Mouse (Mus musculus): ENCODE results near the gene Ccer1. TPM values are rescaled to one million over a fixed set of nuclear protein-coding genes. Genes with fewer than 3 reads are reported as not detected.
"Not testable (repeated sequence)": the region's sequence is repeated elsewhere in the genome, so short reads cannot be mapped to it uniquely, and the experiment has no call there.

The Ccer1 gene
- polyA plus RNA-seq, 1 experiment = not detected

DNA sequence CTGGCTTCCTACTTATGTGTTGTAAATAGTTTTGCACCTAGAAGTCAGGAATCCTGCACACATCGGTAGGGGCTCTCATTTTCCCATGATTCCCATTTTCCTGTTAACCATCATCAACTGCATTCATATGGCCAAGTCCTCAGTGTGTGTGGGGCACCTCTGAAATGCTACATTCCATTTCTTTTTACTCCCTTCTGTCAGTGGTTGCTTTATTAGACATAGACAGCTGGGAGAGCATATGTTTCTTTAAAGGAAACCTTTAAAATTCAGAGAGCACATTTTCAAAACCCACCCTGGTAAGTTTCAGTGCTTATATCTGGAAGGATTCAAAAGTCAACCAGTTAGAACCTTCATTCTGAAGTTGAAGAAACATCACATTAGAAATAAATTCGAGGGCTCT, 25.2 kb downstream of the Ccer1 start:
- TF ChIP-seq CTCF (IDR thresholded peaks at IDR 0.05; ENCODE audit: control insufficient read depth, insufficient read depth, low read length) (no peak), POLR2A (IDR thresholded peaks at IDR 0.05; ENCODE audit: borderline replicate concordance, control insufficient read depth, low read depth, low read length) (no peak)
- Histone ChIP-seq H3K4me3 (replicated peaks; ENCODE audit: control insufficient read depth, low read depth, low read length) (no peak overlapping the region), H3K27ac (ENCODE audit: control insufficient read depth, insufficient read depth, low read depth, low read length, poor library complexity) (no peak overlapping the region), H3K4me1 (ENCODE audit: control insufficient read depth, insufficient read depth, low read length) (no peaks in the 10 kb centered on the region)
- WGBS = 55% methylated on average over 2 of the region's 2 CpGs

DNA sequence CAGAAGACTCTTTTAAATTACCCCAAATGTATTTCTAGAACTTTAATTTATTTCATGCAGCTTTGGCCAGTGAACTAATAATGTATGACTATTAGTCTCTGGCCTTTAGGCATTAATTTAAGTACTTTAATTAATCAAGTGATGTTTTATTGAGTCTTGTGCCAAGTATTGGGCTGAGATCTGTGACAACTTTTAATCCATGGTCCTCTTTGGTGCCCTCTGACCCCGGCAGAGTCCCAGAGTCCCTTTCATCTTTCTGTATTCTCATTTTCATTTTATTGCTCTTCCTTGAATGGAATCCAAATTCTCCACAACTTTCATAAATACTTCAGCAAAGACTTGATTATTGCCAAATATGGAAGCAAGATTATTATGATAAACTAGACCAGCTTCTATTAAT, 27.8 kb downstream of the Ccer1 start:
- WGBS = 81% methylated on average over 1 of the region's 1 CpGs
- Histone ChIP-seq H3K4me1 (ENCODE audit: control insufficient read depth, insufficient read depth, low read length) (no peaks in the 10 kb centered on the region), H3K27ac (ENCODE audit: control insufficient read depth, insufficient read depth, low read depth, low read length, poor library complexity) (no peak overlapping the region), H3K4me3 (replicated peaks; ENCODE audit: control insufficient read depth, low read depth, low read length) (no peak overlapping the region)
- TF ChIP-seq POLR2A (IDR thresholded peaks at IDR 0.05; ENCODE audit: borderline replicate concordance, control insufficient read depth, low read depth, low read length) (no peak), CTCF (IDR thresholded peaks at IDR 0.05; ENCODE audit: control insufficient read depth, insufficient read depth, low read length) (no peak)

DNA sequence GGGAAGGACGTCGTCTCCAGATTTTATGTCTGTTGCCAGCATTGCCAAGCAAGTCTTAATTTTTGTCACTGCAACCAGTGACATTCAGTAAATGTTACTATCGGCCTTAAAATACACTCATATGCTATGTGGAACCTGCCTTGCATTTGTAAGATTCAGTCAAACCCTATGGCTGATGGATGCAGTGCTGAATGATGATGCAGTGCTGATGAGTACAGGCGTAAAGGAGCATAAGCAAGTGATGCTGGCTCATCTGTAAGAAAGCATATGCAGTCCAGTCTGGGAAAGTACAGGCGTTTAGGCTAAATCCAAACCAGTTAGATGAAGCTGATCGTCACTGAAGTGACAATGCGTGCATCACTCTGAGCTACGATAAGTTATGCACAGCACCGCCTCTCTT, 29.9 kb downstream of the Ccer1 start:
- Histone ChIP-seq H3K27ac (ENCODE audit: control insufficient read depth, insufficient read depth, low read depth, low read length, poor library complexity) (no peak overlapping the region), H3K4me1 (ENCODE audit: control insufficient read depth, insufficient read depth, low read length) (no peaks in the 10 kb centered on the region), H3K4me3 (replicated peaks; ENCODE audit: control insufficient read depth, low read depth, low read length) (no peak overlapping the region)
- WGBS = 85% methylated on average over 9 of the region's 9 CpGs
- no peak for TF ChIP-seq CTCF (IDR thresholded peaks at IDR 0.05; ENCODE audit: control insufficient read depth, insufficient read depth, low read length)
- TF ChIP-seq POLR2A (IDR thresholded peaks at IDR 0.05; ENCODE audit: borderline replicate concordance, control insufficient read depth, low read depth, low read length) = no peak

DNA sequence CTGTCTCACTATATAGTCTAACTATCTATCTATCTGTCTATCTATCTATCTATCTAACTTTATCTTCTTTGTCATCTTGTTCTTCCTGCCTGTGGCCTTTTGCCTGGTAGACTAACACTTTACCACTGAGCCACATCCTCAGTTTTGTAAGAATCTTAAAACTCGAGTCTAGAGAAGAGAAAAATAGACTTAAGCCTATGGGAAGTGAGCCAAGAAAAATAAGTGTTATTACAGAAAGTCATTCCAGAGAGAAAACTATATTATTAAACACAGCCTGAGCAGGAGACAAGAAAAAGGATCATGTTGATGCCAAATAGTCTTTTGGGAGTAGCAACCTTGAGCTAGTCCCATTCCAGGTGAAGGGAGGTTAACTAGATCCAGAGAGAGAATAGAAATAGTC, 33.1 kb downstream of the Ccer1 start:
- no peaks in the 10 kb centered on the region for H3K4me1 ChIP-seq (ENCODE audit: control insufficient read depth, insufficient read depth, low read length)

GRCm38 (mm10) chr10:97726655-97727054, 33.8 kb downstream of the Ccer1 start, which contains the start of gene C030005K15Rik:
Gene C030005K15Rik, minus strand, starts transcription at chr10:97726755.
- H3K4me3 ChIP-seq (replicated peaks; ENCODE audit: control insufficient read depth, low read depth, low read length); H3K4me1 ChIP-seq (ENCODE audit: control insufficient read depth, insufficient read depth, low read length); H3K27ac ChIP-seq (ENCODE audit: control insufficient read depth, insufficient read depth, low read depth, low read length, poor library complexity): not testable (repeated sequence)

More for the DNA sequence above, 33.1 kb downstream of the Ccer1 start:
- Histone ChIP-seq H3K27ac (ENCODE audit: control insufficient read depth, insufficient read depth, low read depth, low read length, poor library complexity) (no peak overlapping the region), H3K4me3 (replicated peaks; ENCODE audit: control insufficient read depth, low read depth, low read length) (no peak overlapping the region)
- TF ChIP-seq POLR2A (IDR thresholded peaks at IDR 0.05; ENCODE audit: borderline replicate concordance, control insufficient read depth, low read depth, low read length) (no peak), CTCF (IDR thresholded peaks at IDR 0.05; ENCODE audit: control insufficient read depth, insufficient read depth, low read length) (no peak)
- 22% methylated on average over 1 of the region's 1 CpGs for WGBS

Other genes with a start within 250 kb of the Ccer1 start
- gene Dcn, start 213.4 kb upstream of the Ccer1 start, polyA plus RNA-seq (2011; ENCODE audit: insufficient read depth, insufficient read length, low replicate concordance, missing spikeins) = 6.1 and 19.8 TPM in 2 replicates
- 5.8 and 11.6 TPM in 2 replicates for gene Lum, start 127.9 kb upstream of the Ccer1 start, polyA plus RNA-seq (2011; ENCODE audit: insufficient read depth, insufficient read length, low replicate concordance, missing spikeins)
- not detected in 2 replicates for gene Kera, start 86.2 kb upstream of the Ccer1 start, polyA plus RNA-seq (2011; ENCODE audit: insufficient read depth, insufficient read length, low replicate concordance, missing spikeins)
- not detected in 2 replicates for gene Epyc, start 49.0 kb upstream of the Ccer1 start, polyA plus RNA-seq (2011; ENCODE audit: insufficient read depth, insufficient read length, low replicate concordance, missing spikeins)
- gene C030005K15Rik, start 33.7 kb downstream of the Ccer1 start, polyA plus RNA-seq (2011; ENCODE audit: insufficient read depth, insufficient read length, low replicate concordance, missing spikeins) = not detected in 2 replicates